Mouse (Mus musculus) c-Kit-positive CD71-positive TER-119-negative erythroid progenitor cells, embryonic 14.5 days (primary cell): ENCODE measurements around the gene Lrmda.

ENCODE experiments used
- DNase-seq: peaks from one replicate; pipeline ENCODE4 v3.0.0-alpha.2; 2013; ENCODE audit warnings: low read depth

Gene Lrmda

GRCm38 (mm10) chr14:22326218-22326964 lies 306.9 kb downstream of the Lrmda start:
- DNase-seq, result no peak

GRCm38 (mm10) chr14:22329191-22329590 lies 309.7 kb downstream of the Lrmda start:
- DNase-seq, result no peak

GRCm38 (mm10) chr14:22335101-22335820 lies 315.7 kb downstream of the Lrmda start:
- DNase-seq, result no peak

DNA sequence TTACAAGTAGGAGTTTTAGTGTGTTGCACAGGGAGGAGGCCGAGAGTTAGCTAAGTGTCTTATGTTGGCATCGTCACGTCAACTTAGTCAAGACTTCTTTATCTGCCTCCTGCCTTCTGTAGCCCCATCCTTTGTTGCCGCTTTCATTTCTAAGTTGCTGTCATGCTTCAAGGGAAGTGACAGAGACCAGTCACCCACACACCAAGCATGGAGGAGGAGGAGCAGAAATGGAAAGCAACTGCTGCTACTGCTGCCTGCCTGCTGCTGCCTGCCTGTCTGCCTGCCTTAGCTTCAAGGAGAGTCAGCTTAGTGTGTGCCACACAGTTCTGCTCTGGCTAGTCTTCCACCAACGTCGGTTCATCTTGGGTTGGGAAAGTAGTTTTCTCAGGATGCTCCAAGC lies 319.7 kb downstream of the Lrmda start:
- no peak for DNase-seq

- no peak for DNase-seq
These were observed 323.8 kb downstream of the Lrmda start for GRCm38 (mm10) chr14:22343357-22343756.

DNA sequence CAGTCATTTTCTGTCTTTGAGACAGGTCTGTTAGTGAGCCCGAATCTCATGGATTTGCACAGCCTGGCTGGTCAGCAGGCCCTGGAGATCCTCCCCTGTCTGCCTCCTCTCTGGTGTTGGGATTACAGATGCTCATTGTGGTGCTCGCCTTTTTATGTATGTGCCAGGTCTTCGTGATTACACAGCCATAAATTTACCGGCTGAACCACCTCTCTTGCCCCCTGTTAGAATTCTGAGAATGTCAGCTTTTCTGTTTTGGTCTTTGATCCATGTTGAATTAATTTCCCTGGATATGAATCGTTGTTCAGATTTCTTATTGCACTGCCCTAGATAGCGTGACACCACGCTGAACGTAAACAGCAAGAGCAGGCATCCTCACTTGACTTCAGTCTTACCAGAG lies 325.7 kb downstream of the Lrmda start:
- no peak for DNase-seq

GRCm38 (mm10) chr14:22353626-22354025 lies 334.1 kb downstream of the Lrmda start:
- no peak for DNase-seq

DNA sequence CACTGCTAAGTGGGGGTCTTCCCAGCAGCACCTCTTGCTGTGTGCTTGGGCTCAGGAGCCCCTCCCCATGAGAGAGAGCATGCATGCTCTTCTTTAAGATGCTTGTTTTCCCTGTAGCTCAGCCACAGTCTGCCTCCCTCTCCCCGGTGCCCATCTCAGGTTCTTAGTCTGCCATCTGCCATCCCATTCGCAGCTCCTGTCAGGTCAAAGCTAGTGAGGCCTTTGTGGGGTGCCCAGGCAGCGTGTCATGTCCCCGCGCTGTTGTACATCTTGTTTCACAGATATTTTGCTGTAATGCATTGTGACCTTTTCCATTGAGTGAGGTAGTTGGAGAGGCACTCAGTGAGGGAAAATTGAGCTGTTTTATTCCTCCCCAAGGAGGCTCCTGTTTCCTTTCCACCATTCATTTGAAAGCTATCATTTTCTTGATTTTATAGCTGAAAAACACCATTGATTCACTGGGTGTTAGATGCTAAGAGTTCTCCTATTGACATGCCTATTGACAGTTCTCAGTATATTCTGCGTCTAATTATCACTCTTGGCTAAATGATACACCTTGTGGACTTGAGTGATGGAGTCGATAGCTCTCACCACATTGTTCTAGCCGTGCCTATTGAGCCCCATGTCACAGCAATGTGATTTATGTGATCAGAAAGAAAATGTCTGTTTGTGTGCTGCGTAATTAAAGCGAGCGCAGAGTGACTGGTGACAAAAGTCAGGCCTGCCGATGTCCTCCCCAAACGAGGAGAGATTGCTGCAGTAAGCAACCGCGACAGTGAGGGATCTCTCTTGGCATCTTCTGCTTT lies 335.5 kb downstream of the Lrmda start:
- no peak for DNase-seq

DNA sequence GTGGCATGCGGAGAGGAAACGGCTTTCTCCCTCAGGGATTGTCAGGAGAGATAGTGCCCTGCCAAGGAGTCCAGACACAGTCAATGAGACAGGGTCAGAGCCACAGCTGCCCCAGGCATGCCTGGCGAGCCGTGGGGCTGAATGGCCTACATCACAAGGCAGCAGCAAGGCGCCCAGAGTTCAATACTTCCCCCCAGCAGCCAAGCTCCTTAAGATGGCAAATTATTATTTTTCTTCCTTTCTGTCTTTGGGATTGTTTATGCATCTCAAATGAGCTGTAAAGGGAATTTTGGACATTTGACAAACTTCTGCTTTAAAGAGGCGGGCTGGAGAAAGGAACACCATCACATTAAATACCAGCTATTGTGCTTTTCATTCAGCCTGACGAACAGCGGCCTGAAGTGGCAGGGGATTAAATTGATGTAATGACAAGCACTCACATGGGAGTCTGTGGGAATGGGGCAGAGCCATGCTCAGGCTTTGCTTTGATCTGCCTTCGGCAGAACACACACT lies 338.5 kb downstream of the Lrmda start:
- DNase-seq, result no peak

GRCm38 (mm10) chr14:22364010-22364748 lies 344.7 kb downstream of the Lrmda start:
- no peak for DNase-seq

DNA sequence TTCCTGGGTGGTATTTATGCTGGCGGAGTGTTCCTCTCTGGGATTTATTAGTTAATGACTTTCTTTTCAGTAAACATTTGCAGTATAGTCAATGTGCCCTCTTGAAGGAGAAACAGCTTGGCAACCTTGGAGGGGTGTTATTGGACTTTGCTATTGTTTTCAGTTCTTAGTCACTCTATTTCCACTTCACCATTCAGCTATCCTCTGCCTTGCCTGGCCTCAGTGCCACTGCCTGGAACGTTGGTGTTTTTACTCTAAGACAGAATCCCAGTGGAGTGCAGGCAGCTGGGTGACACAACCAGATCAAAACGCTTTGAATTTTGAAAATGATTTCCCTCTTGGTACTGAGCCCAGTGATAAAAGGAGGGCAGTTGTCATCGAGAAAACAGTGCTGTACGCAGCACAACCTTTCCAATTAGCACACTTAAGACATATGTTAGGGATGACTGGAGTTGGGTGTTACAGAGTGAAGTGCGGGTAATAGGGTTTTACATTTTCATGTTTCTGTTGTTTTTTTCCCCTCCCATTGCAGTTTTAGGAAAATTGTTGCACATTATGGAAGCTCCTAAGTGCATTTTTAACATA lies 345.4 kb downstream of the Lrmda start:
- no peak for DNase-seq

GRCm38 (mm10) chr14:22367615-22368014 lies 348.1 kb downstream of the Lrmda start:
- DNase-seq, result no peak

GRCm38 (mm10) chr14:22371136-22371535 lies 351.6 kb downstream of the Lrmda start:
- no peak for DNase-seq

DNA sequence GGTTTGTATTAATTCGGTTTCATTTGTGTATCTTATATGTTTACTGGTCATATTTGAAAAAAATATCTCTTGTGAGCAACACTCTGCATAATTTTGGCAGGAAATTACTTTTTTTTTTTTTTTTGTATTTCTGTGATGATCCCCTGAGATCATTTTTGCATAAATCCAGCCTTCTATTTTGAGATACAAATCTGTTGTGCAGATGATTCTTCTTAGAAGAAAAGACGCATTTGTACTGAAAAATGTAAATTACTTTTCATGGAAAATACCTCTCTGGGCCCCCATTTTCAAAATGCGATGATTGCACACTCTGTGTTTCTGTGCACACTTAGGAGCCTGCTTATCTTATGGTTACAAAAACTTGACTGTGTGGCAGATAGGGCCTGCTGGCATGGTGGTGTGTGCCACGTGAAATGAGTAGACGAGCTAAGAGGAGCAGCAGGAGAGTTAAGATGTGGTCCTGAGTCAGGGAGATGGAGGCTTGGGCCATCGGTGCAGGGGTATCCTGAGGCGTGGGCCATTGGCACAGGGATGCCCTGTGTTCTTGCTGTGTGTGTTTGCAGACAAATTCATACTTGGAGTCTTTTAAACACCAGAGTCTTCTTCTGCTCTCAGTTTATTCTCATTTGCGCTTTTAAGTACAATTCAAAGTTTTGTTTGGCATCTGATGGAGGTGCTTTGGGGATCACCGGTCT lies 353.3 kb downstream of the Lrmda start:
- no peak for DNase-seq

- DNase-seq, result no peak
These were observed 353.8 kb downstream of the Lrmda start for GRCm38 (mm10) chr14:22373361-22373745.

GRCm38 (mm10) chr14:22377148-22377547 lies 357.6 kb downstream of the Lrmda start:
- no peak for DNase-seq

DNA sequence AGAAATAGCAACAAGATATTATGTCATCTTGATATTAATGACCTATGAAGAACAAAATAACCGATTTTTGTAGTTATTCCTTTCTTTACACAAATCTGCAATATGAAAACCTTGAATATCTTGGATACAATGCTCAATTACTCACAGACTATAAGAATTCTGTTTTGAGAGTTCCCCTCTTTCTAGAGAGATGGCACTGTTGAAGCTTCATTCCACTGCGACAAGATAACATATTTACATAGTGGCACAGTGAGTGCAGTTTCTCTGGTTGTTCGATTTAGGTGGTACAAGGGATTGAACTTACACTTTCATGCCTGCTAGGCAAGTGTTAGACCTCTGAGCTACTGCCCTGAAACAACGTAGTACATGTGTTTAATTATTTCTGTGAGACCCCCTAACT lies 362.6 kb downstream of the Lrmda start:
- DNase-seq, result no peak

GRCm38 (mm10) chr14:22393616-22394015 lies 374.1 kb downstream of the Lrmda start:
- DNase-seq, result no peak

DNA sequence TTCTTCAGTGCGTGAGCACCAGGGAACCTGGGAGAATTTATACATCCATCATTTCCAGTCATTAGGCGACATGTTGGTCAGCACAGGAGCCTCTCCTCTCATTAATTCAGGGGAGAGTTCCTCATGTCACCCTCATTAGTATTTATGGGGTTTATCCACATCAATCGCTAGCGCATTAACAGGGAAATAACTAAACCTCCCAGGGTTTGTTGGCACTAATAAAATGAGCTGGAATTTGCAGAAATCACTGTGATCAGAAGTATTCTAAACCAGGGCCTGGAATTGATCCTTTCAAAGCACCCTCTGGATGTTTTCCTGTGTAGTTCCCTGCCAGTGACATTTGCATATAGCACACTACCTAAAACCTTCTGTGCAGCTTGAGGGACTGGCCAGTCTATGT lies 382.9 kb downstream of the Lrmda start:
- no peak for DNase-seq

DNA sequence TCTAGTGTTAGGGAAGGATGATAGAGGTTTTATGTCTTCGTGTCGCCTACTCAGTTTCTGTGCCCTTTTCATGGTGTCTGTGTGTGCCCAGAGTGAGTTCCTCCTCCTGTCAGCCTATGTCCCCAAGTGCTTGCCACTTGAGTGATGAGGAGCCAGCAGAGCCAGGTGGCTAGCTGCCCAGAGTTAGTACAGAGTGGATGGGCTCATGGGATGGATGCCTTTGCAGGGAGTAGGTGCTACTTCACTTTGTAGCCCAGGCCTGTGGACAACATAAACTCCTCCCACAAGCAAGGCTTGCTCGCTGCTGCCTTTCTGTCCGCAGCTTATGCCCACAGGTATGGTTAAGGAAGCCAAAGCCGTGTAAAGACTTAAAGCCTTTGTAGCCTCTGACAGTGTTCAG lies 387.1 kb downstream of the Lrmda start:
- no peak for DNase-seq

DNA sequence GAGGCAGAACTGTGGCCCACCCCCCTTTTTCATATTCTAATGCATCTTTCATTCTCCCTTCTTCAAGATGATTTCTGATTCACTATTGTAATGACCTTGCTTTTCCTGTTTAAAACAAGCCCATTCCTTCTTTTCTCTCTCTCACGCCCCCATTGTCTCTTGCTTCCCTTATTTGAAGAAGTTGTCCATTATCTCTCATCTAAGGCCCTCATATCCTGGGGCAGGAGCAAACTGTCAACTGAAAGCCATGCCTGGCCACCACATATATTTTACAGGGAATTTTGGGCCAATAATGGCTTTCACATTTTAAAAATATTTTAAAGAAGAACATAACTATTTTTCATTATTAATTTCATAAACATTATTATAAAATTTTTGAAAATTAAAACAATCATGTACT lies 391.3 kb downstream of the Lrmda start:
- DNase-seq, result no peak
